Mouse (Mus musculus): ENCODE measurements around the gene Scg3.

DNA sequence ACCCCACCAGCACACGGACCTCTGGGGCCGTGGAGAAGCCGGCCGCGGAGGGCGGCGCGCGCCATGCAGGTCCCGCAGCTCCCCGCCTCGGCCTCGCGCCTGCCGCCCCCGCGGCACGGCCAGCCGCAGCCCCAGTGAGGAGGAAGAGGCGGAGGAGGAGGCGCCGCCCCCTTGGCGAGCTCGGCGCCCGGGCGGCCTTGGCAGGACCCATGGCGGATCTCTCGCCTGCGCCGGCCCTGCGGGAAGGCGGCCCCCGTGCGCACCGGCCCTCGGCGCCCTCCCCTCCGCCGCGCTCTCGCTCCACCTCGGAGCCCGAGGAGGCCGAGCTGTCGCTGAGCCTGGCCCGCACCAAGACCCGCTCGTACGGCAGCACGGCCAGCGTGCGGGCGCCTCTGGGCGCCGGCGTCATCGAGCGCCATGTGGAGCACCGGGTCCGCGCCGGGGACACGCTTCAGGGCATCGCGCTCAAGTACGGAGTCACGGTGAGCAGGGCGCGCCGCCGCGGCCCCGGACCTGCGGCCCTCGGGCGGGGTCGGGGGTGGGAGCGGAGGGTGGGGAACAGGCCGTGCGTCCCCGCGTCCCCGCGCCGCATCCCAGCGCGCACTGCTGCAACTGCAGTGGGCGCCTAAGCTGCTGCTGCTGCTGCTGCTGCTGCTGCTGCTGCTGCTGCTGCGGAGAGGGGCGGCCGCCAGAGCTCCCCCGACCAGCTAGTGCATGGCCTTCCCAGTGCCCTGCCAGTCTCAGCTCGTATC lies 58.1 kb downstream of the Scg3 start, which contains the start of gene Lysmd2:
- TF ChIP-seq POLR2A (IDR thresholded peaks at IDR 0.05; ENCODE audit: extremely low read depth, insufficient read depth, low read length), result no peak
- TF ChIP-seq CTCF (IDR thresholded peaks at IDR 0.05; ENCODE audit: low read depth, low read length), result no peak
